Mouse (Mus musculus) bone marrow, adult 2 months (tissue): ENCODE data around the gene Saxo1. TPM values are rescaled to one million over a fixed set of nuclear protein-coding genes. Genes with fewer than 3 reads are reported as not detected.

Source experiments
- H3K27ac ChIP-seq: fragments of 200-500 bp; 2 replicates; pipeline ENCODE4 v1.5.1; 2012; ENCODE audit warnings: low read depth, mild to moderate bottlenecking, control low read depth, inconsistent platforms, low read length; ENCODE audit not compliant: control insufficient read depth, poor library complexity, insufficient read depth
- H3K4me1 ChIP-seq: fragments of 200-500 bp; 2 replicates; pipeline ENCODE4 v1.6.1; 2011; ENCODE audit warnings: low read length; ENCODE audit not compliant: control insufficient read depth, insufficient read depth
- H3K4me3 ChIP-seq: fragments of 200-500 bp; replicated peaks from 2 replicates; pipeline ENCODE3; 2011; ENCODE audit warnings: mild to moderate bottlenecking, low read depth, low read length, control low read depth; ENCODE audit not compliant: control insufficient read depth
- CTCF ChIP-seq: fragments of 200-500 bp; IDR thresholded peaks from 2 replicates; pipeline ENCODE4 v1.5.1; 2011; ENCODE audit warnings: low read length, control low read depth; ENCODE audit not compliant: control insufficient read depth, insufficient read depth
- POLR2A ChIP-seq: fragments of 200-500 bp; IDR thresholded peaks from 2 replicates; pipeline ENCODE4 v1.6.1; 2011; ENCODE audit warnings: low read depth, mild to moderate bottlenecking, control low read depth, low read length, borderline replicate concordance; ENCODE audit not compliant: control insufficient read depth
- WGBS: fragments of 180-500 bp; shearing (Covaris S2); methylation state at CpG from one replicate; pipeline ENCODE4 v1.1.7; 2018; 5-methylcytosine and 5-hydroxymethylcytosine counted together
- polyA plus RNA-seq: library from polyadenylated mRNA; stranded (reverse); fragments of >200 nt; gene quantifications from 2 replicates; pipeline ENCODE4 v1.2.4, GENCODE M21; 2011; ENCODE audit warnings: low replicate concordance; ENCODE audit not compliant: missing spikeins, insufficient read depth, insufficient read length

Saxo1 gene
- polyA plus RNA-seq, 1 experiment = not detected

GRCm38 (mm10) chr4:86480891-86481290 is 77.2 kb downstream of the Saxo1 start:
- 71% methylated on average over 3 of the region's 3 CpGs for WGBS
- Histone ChIP-seq H3K27ac (no peak overlapping the region), H3K4me1 (no peaks in the 10 kb centered on the region), H3K4me3 (no peak overlapping the region)
- TF ChIP-seq CTCF (no peak), POLR2A (no peak)

- H3K4me1 ChIP-seq = no peaks in the 10 kb centered on the region
- 83% methylated on average over 5 of the region's 5 CpGs for WGBS
- TF ChIP-seq POLR2A (no peak), CTCF (no peak)
- H3K4me3 ChIP-seq = no peak overlapping the region
- H3K27ac ChIP-seq = no peak overlapping the region
Measured at GRCm38 (mm10) chr4:86464808-86465207, 93.3 kb downstream of the Saxo1 start.

- no peak overlapping the region for H3K27ac ChIP-seq
- 70% methylated on average over 3 of the region's 3 CpGs for WGBS
- H3K4me3 ChIP-seq = no peak overlapping the region
- TF ChIP-seq CTCF (no peak), POLR2A (no peak)
- H3K4me1 ChIP-seq = no peaks in the 10 kb centered on the region
Measured at GRCm38 (mm10) chr4:86450468-86450867, 107.7 kb downstream of the Saxo1 start.

- whole genome bisulfite sequencing = 91% methylated on average over 3 of the region's 3 CpGs
- Histone ChIP-seq H3K4me3 (no peak overlapping the region), H3K4me1 (no peaks in the 10 kb centered on the region), H3K27ac (no peak overlapping the region)
- TF ChIP-seq POLR2A = no peak
- TF ChIP-seq CTCF = no peak
Measured at GRCm38 (mm10) chr4:86436336-86436735, 121.8 kb downstream of the Saxo1 start.

GRCm38 (mm10) chr4:86435631-86436030 is 122.5 kb downstream of the Saxo1 start:
- Histone ChIP-seq H3K4me1 (no peaks in the 10 kb centered on the region), H3K4me3 (no peak overlapping the region), H3K27ac (no peak overlapping the region)
- WGBS = 82% methylated on average over 3 of the region's 3 CpGs
- TF ChIP-seq POLR2A (no peak), CTCF (no peak)

GRCm38 (mm10) chr4:86428091-86428745 is 129.9 kb downstream of the Saxo1 start:
- WGBS = 67% methylated on average over 6 of the region's 6 CpGs
- Histone ChIP-seq H3K4me1 (no peaks in the 10 kb centered on the region), H3K4me3 (no peak overlapping the region), H3K27ac (no peak overlapping the region)
- TF ChIP-seq CTCF (no peak), POLR2A (no peak)

- H3K4me1 ChIP-seq = no peaks in the 10 kb centered on the region
- no peak overlapping the region for H3K27ac ChIP-seq
- TF ChIP-seq POLR2A (no peak), CTCF (no peak)
- 70% methylated on average over 5 of the region's 5 CpGs for WGBS
- H3K4me3 ChIP-seq = no peak overlapping the region
Measured at GRCm38 (mm10) chr4:86427312-86427711, 130.8 kb downstream of the Saxo1 start.

GRCm38 (mm10) chr4:86426549-86426948 is 131.6 kb downstream of the Saxo1 start:
- TF ChIP-seq CTCF (no peak), POLR2A (no peak)
- no peak overlapping the region for H3K4me3 ChIP-seq
- no peak overlapping the region for H3K27ac ChIP-seq
- 86% methylated on average over 11 of the region's 11 CpGs for WGBS
- no peaks in the 10 kb centered on the region for H3K4me1 ChIP-seq

GRCm38 (mm10) chr4:86425581-86425980 is 132.5 kb downstream of the Saxo1 start:
- H3K27ac ChIP-seq = no peak overlapping the region
- no peak for TF ChIP-seq CTCF
- no peak for TF ChIP-seq POLR2A
- no peak overlapping the region for H3K4me3 ChIP-seq
- H3K4me1 ChIP-seq = no peaks in the 10 kb centered on the region
- 77% methylated on average over 7 of the region's 7 CpGs for WGBS
